Mouse (Mus musculus) forebrain, embryonic 12.5 days (tissue): ENCODE measurements around the gene Scyl2. TPM values are rescaled to one million over a fixed set of nuclear protein-coding genes. Genes with fewer than 3 reads are reported as not detected.

Experiments
- ATAC-seq: fragments of 200-750 bp; cut with Nextera tagmentation; 2 replicates; pipeline ENCODE4 v1.8.0; 2017; ENCODE audit warnings: moderate TSS enrichment; ENCODE audit not compliant: low FRiP score
- H3K27ac ChIP-seq: fragments of 300-500 bp; sonication (generic); 2 replicates; pipeline ENCODE4 v1.5.1; 2016; ENCODE audit warnings: mild to moderate bottlenecking
- H3K27me3 ChIP-seq: fragments of 300-500 bp; sonication (generic); 2 replicates; pipeline ENCODE4 v1.6.1; 2016; ENCODE audit warnings: mild to moderate bottlenecking
- H3K36me3 ChIP-seq: fragments of 300-500 bp; sonication (generic); replicated peaks from 2 replicates; pipeline ENCODE4 v1.6.1; 2016; ENCODE audit warnings: mild to moderate bottlenecking
- H3K4me1 ChIP-seq: fragments of 300-500 bp; sonication (generic); 2 replicates; pipeline ENCODE4 v1.6.1; 2016
- H3K4me2 ChIP-seq: fragments of 300-500 bp; sonication (generic); 2 replicates; pipeline ENCODE4 v1.6.1; 2016; ENCODE audit warnings: mild to moderate bottlenecking, moderate library complexity
- H3K4me3 ChIP-seq: fragments of 300-500 bp; sonication (generic); replicated peaks from 2 replicates; pipeline ENCODE4 v1.5.1; 2016; ENCODE audit warnings: mild to moderate bottlenecking
- H3K9ac ChIP-seq: fragments of 300-500 bp; sonication (generic); 2 replicates; pipeline ENCODE4 v1.6.1; 2016; ENCODE audit warnings: mild to moderate bottlenecking
- H3K9me3 ChIP-seq: fragments of 300-500 bp; sonication (generic); 2 replicates; pipeline ENCODE4 v1.6.1; 2016
- WGBS: fragments of 180-500 bp; shearing (Covaris S2); methylation state at CpG from one replicate; pipeline ENCODE4 v1.1.7; 2016; 5-methylcytosine and 5-hydroxymethylcytosine counted together
- polyA plus RNA-seq: library from polyadenylated mRNA; unstranded; fragments of >200 nt; fragmentation: Nextera tagmentation; extraction: Ambion mirVana; gene quantifications from 2 replicates; pipeline ENCODE4 v1.2.1, GENCODE M21; 2016

The Scyl2 gene
- polyA plus RNA-seq, 1 experiment from 2014 or later, result 13.7 TPM

- H3K27ac ChIP-seq, result no peak overlapping the region
- 100% methylated on average over 1 of the region's 1 CpGs for WGBS
- no peaks in the 10 kb centered on the region for H3K9me3 ChIP-seq
- ATAC-seq, result no peak
- no peak overlapping the region for H3K4me2 ChIP-seq
- no peaks in the 10 kb centered on the region for H3K36me3 ChIP-seq
- no peak overlapping the region for H3K9ac ChIP-seq
- H3K4me3 ChIP-seq, result no peak overlapping the region
- H3K27me3 ChIP-seq, result 0 out of 2 replicates have a peak, but pooled peaks cover 5% of the 10 kb centered on the region
- no peaks in the 10 kb centered on the region for H3K4me1 ChIP-seq
Observed at GRCm38 (mm10) chr10:89630564-89630963, 55.5 kb downstream of the Scyl2 start.

- Histone ChIP-seq H3K27ac (no peak overlapping the region), H3K36me3 (no peaks in the 10 kb centered on the region), H3K27me3 (0 out of 2 replicates have a peak, but pooled peaks cover 5% of the 10 kb centered on the region), H3K4me2 (no peak overlapping the region), H3K4me3 (no peak overlapping the region), H3K9ac (no peak overlapping the region), H3K4me1 (no peaks in the 10 kb centered on the region), H3K9me3 (no peaks in the 10 kb centered on the region)
- ATAC-seq, result peak; percentile 81
- 25% methylated on average over 3 of the region's 3 CpGs for WGBS
Observed at GRCm38 (mm10) chr10:89630052-89630451, 56.0 kb downstream of the Scyl2 start.

- Histone ChIP-seq H3K9me3 (no peaks in the 10 kb centered on the region), H3K27ac (no peak overlapping the region)
Observed at GRCm38 (mm10) chr10:89626714-89627113, 59.4 kb downstream of the Scyl2 start.

GRCm38 (mm10) chr10:89624196-89624595, 61.9 kb downstream of the Scyl2 start:
- no peaks in the 10 kb centered on the region for H3K36me3 ChIP-seq
- H3K4me2 ChIP-seq, result no peak overlapping the region
- H3K27ac ChIP-seq, result no peak overlapping the region
- no peaks in the 10 kb centered on the region for H3K4me1 ChIP-seq
- H3K9me3 ChIP-seq, result no peaks in the 10 kb centered on the region
- H3K9ac ChIP-seq, result no peak overlapping the region
- ATAC-seq, result no peak
- no peak overlapping the region for H3K4me3 ChIP-seq
- peaks cover 13% of the 10 kb centered on the region for H3K27me3 ChIP-seq
- 92% methylated on average over 2 of the region's 2 CpGs for WGBS

More at GRCm38 (mm10) chr10:89626714-89627113, 59.4 kb downstream of the Scyl2 start:
- Histone ChIP-seq H3K4me3 (no peak overlapping the region), H3K27me3 (peaks cover 9% of the 10 kb centered on the region), H3K36me3 (no peaks in the 10 kb centered on the region), H3K4me2 (no peak overlapping the region), H3K4me1 (no peaks in the 10 kb centered on the region), H3K9ac (no peak overlapping the region)
- WGBS, result 85% methylated on average over 2 of the region's 2 CpGs
- no peak for ATAC-seq

DNA sequence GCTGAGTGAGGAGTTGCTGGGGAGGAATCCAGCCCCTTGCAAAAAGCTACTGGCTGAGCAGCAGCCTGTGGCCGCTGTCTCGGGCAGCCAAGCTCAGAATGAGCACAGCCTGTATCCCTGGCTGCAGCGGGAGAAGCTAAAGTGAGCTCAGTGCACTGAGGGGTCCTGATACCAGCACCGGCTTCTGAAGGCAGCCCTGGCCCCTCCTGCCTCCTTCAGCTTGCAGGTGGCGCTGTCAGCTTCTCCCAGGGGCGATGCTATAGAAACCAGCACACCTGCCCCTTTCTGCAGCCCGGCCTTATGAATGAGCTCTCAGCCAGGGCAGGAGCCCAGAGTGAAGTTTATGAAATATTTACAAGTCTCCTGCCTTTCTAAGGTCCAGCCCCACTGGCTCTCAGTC, 65.0 kb downstream of the Scyl2 start, which contains the start of gene Slc17a8:
Gene Slc17a8 (minus strand): TSS at position 125 of the 400 bp plus-strand sequence.
- no peak for ATAC-seq
- H3K9ac ChIP-seq, result no peak within 1 kb of the TSS
- H3K4me2 ChIP-seq, result no peak within 1 kb of the TSS
- H3K27me3 ChIP-seq, result peaks cover 11% of the 10 kb centered on the region
- H3K4me3 ChIP-seq, result no peak within 1 kb of the TSS
- H3K36me3 ChIP-seq, result no peaks in the 10 kb centered on the region
- WGBS, result 25% methylated on average over 7 of the region's 7 CpGs
- H3K9me3 ChIP-seq, result no peaks in the 10 kb centered on the region
- no peaks in the 10 kb centered on the region for H3K4me1 ChIP-seq
- no peak within 1 kb of the TSS for H3K27ac ChIP-seq

DNA sequence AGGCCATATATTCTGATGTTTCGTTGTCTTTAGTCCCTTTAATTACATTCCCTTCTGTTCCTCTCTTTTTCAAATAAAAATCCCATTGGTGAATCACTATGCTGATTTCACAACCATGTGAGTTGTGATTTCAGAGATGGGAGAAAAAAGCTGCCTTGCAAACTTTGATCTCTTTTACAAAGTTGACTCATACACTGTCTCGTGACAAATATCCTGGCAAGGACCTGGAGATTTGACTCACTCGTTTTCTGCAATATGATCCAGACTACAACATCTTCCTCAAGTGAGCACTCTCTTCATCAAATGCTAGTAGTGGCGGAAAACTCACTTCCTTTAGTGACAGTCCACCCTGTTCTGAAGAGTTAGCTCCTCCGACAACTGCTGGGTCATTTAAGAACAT, 86.8 kb downstream of the Scyl2 start:
- ATAC-seq, result no peak
- Histone ChIP-seq H3K27ac (no peak overlapping the region), H3K36me3 (no peaks in the 10 kb centered on the region), H3K27me3 (no peaks in the 10 kb centered on the region), H3K9me3 (no peaks in the 10 kb centered on the region), H3K4me1 (no peaks in the 10 kb centered on the region), H3K4me2 (no peak overlapping the region), H3K9ac (no peak overlapping the region), H3K4me3 (no peak overlapping the region)
- 84% methylated on average over 5 of the region's 5 CpGs for WGBS

DNA sequence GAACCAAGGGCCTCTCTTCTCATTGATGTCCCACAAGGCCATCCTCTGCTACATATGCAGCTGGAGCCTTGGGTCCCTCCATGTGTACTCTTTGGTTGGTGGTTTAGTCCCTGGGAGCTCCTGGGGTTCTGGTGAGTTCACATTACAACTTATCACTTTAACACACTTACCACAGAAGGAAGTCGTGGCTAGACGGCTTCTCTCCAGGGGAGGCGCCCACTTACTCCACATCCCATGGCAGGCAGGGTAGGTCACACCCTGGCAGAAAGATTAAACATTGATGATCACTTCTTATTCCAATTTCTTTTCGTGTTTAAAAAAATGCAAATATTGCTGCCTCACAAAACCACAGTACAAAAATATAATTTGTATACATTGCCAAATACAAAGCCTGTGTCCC, 88.8 kb downstream of the Scyl2 start:
- H3K4me1 ChIP-seq, result peaks cover 4% of the 10 kb centered on the region; the same call in 1 of the 2 replicates
- no peak for ATAC-seq
- no peak overlapping the region for H3K9ac ChIP-seq
- H3K27ac ChIP-seq, result no peak overlapping the region
- no peaks in the 10 kb centered on the region for H3K27me3 ChIP-seq
- no peak overlapping the region for H3K4me3 ChIP-seq
- H3K9me3 ChIP-seq, result no peaks in the 10 kb centered on the region
- no peak overlapping the region for H3K4me2 ChIP-seq
- 95% methylated on average over 4 of the region's 4 CpGs for WGBS
- no peaks in the 10 kb centered on the region for H3K36me3 ChIP-seq

- no peak for ATAC-seq
- WGBS, result 92% methylated on average over 5 of the region's 5 CpGs
- no peak overlapping the region for H3K9ac ChIP-seq
Observed at GRCm38 (mm10) chr10:89595935-89596334, 90.2 kb downstream of the Scyl2 start.

DNA sequence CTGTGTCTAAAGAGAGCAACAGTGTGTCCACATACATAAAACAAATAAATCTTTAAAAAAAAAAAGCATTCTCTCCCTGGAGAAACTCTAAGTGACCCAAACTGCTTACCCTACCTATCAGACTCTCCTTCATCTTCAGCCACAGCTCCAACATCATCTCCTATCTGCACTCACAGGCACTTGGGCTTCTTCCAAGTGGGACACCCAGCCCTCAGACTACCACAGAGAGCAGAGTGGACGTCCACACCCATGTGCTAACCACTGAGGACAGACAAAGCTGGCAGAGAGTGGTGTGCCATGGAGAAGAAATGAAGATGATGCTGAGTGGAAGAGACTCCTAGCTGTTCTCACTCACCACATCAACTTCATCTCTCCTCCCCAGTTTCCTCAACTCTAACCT, 90.6 kb downstream of the Scyl2 start:
- no peaks in the 10 kb centered on the region for H3K9me3 ChIP-seq
- H3K27ac ChIP-seq, result no peak overlapping the region
- no peak overlapping the region for H3K9ac ChIP-seq
- H3K36me3 ChIP-seq, result no peaks in the 10 kb centered on the region
- ATAC-seq, result no peak
- no peak overlapping the region for H3K4me3 ChIP-seq
- H3K4me2 ChIP-seq, result no peak overlapping the region
- H3K27me3 ChIP-seq, result no peaks in the 10 kb centered on the region
- 65% methylated on average over 1 of the region's 1 CpGs for WGBS
- peaks cover 4% of the 10 kb centered on the region; the same call in 1 of the 2 replicates for H3K4me1 ChIP-seq

More at GRCm38 (mm10) chr10:89595935-89596334, 90.2 kb downstream of the Scyl2 start:
- H3K4me3 ChIP-seq, result no peak overlapping the region
- no peaks in the 10 kb centered on the region for H3K9me3 ChIP-seq
- no peak overlapping the region for H3K4me2 ChIP-seq
- H3K27ac ChIP-seq, result no peak overlapping the region
- H3K4me1 ChIP-seq, result peaks cover 4% of the 10 kb centered on the region; the same call in 1 of the 2 replicates
- H3K36me3 ChIP-seq, result no peaks in the 10 kb centered on the region
- H3K27me3 ChIP-seq, result no peaks in the 10 kb centered on the region

DNA sequence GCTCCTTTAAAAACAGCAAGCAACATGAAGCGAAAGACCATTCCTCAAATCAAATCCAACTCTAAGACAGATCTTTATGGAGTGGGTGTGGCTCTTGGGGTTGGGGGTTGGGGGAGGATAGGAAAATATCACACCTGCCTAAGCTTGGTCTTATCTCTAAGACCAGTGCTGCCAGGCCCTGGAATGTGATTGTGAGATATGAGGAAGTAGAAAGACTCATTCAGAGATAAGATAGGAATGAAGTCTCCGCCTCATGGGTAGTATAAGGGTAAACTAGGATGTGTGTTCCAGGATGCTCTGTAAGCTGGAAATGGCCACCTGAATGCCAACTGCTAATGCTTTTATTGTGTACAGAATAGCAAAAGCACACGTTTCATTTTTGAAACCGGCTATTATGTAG, 91.8 kb downstream of the Scyl2 start:
- 89% methylated on average over 4 of the region's 4 CpGs for WGBS

GRCm38 (mm10) chr10:89592797-89593196, 93.3 kb downstream of the Scyl2 start:
- no peaks in the 10 kb centered on the region for H3K9me3 ChIP-seq
- no peaks in the 10 kb centered on the region for H3K27me3 ChIP-seq
- no peaks in the 10 kb centered on the region for H3K36me3 ChIP-seq
- peak; percentile 63; the same call in 1 of the 2 replicates for ATAC-seq
- H3K4me2 ChIP-seq, result no peak overlapping the region
- 54% methylated on average over 4 of the region's 4 CpGs for WGBS
- H3K27ac ChIP-seq, result no peak overlapping the region
- H3K9ac ChIP-seq, result no peak overlapping the region
- peaks cover 4% of the 10 kb centered on the region; the same call in 1 of the 2 replicates for H3K4me1 ChIP-seq
- no peak overlapping the region for H3K4me3 ChIP-seq

More for the DNA sequence above, 91.8 kb downstream of the Scyl2 start:
- peaks cover 4% of the 10 kb centered on the region; the same call in 1 of the 2 replicates for H3K4me1 ChIP-seq
- no peaks in the 10 kb centered on the region for H3K9me3 ChIP-seq
- H3K4me3 ChIP-seq, result no peak overlapping the region
- H3K36me3 ChIP-seq, result no peaks in the 10 kb centered on the region
- no peak overlapping the region for H3K27ac ChIP-seq
- H3K27me3 ChIP-seq, result no peaks in the 10 kb centered on the region
- H3K4me2 ChIP-seq, result no peak overlapping the region
- ATAC-seq, result no peak
- H3K9ac ChIP-seq, result no peak overlapping the region

- Histone ChIP-seq H3K4me2 (no peak overlapping the region), H3K4me1 (peaks cover 4% of the 10 kb centered on the region; the same call in 1 of the 2 replicates), H3K36me3 (no peaks in the 10 kb centered on the region), H3K9ac (no peak overlapping the region), H3K4me3 (no peak overlapping the region), H3K9me3 (no peaks in the 10 kb centered on the region), H3K27me3 (no peaks in the 10 kb centered on the region), H3K27ac (no peak overlapping the region)
- ATAC-seq, result no peak
- WGBS, result 91% methylated on average over 1 of the region's 1 CpGs
Observed at GRCm38 (mm10) chr10:89589877-89590276, 96.2 kb downstream of the Scyl2 start.
